Mouse (Mus musculus): Measurements from ENCODE around the gene Reck. TPM values are rescaled to one million over a fixed set of nuclear protein-coding genes. Genes with fewer than 3 reads are reported as not detected.

The Reck gene
- total RNA-seq, 2 experiments from 2014 or later, result 6.8 to 7.6 TPM

- no peak for DNase-seq
- intact Hi-C loops (cut with DNase I), result loop anchor here (2.0 to 5.0 kb wide), 3 partner anchors 27 to 76 kb away; partner anchors contain the start of gene Glipr2
Measured at GRCm38 (mm10) chr4:43983756-43984155, 108.4 kb downstream of the Reck start.

GRCm38 (mm10) chr4:43984326-43984725 is 109.0 kb downstream of the Reck start:
- intact Hi-C loops (cut with DNase I), result loop anchor here (5.0 kb wide), 2 partner anchors 57 to 77 kb away; no protein-coding TSS in a partner anchor
- no peak for DNase-seq

- intact Hi-C loops (cut with DNase I), result no loop called here
- DNase-seq, result no peak
Measured at GRCm38 (mm10) chr4:43988976-43989375, 113.6 kb downstream of the Reck start.

- intact Hi-C loops (cut with DNase I), result no loop called here
- no peak for DNase-seq
Measured at GRCm38 (mm10) chr4:43993072-43993471, 117.7 kb downstream of the Reck start.

GRCm38 (mm10) chr4:43994342-43994741 is 119.0 kb downstream of the Reck start:
- intact Hi-C loops (cut with DNase I), result no loop called here
- DNase-seq, result no peak

Other genes with a start within 250 kb of the Reck start
- 10 to 100 TPM; 56.5 to 65.2 TPM for gene Npr2, start 243.6 kb upstream of the Reck start, total RNA-seq (2021)
- gene Spag8, start 221.9 kb upstream of the Reck start, total RNA-seq (2021), result 1 to 10 TPM; 2.0 to 2.4 TPM
- gene Hint2, start 219.1 kb upstream of the Reck start, total RNA-seq (2021), result 10 to 100 TPM; 21.1 to 23.9 TPM
- 10 to 100 TPM; 50.1 to 52.5 TPM for gene Tmem8b, start 206.6 kb upstream of the Reck start, total RNA-seq (2021)
- under 1 TPM; 0.88 to 0.93 TPM for gene Fam221b, start 206.4 kb upstream of the Reck start, total RNA-seq (2021)
- not detected for gene Olfr70, start 174.7 kb upstream of the Reck start, total RNA-seq (2021)
- gene Olfr71, start 165.3 kb upstream of the Reck start, total RNA-seq (2021), result not detected
- under 1 TPM; 0.64 to 0.70 TPM for gene Hrct1, start 148.3 kb upstream of the Reck start, total RNA-seq (2021)
- under 1 TPM; 0.34 to 0.38 TPM for gene Spaar, start 145.5 kb upstream of the Reck start, total RNA-seq (2021)
- gene Olfr159, start 104.5 kb upstream of the Reck start, total RNA-seq (2021), result not detected
- not detected for gene Olfr156, start 51.6 kb upstream of the Reck start, total RNA-seq (2021)
- gene Olfr157, start 35.3 kb upstream of the Reck start, total RNA-seq (2021), result not detected
- gene Olfr155, start 24.0 kb upstream of the Reck start, total RNA-seq (2021), result not detected
- 10 to 100 TPM; 11.1 to 14.9 TPM for gene Glipr2, start 81.9 kb downstream of the Reck start, total RNA-seq (2021)
- under 1 TPM in 1 of 2 experiments, not detected in 1; 0.26 TPM for gene Ccin, start 108.0 kb downstream of the Reck start, total RNA-seq (2021)
- 100 to 1,000 TPM; 333 to 337 TPM for gene Clta, start 128.9 kb downstream of the Reck start, total RNA-seq (2021)
- gene Gne, start 208.6 kb downstream of the Reck start, total RNA-seq (2021), result 10 to 100 TPM; 46.3 to 51.6 TPM

Data from left cerebral cortex, postnatal 4 days (tissue).